Mouse (Mus musculus) A20 (cell line): ENCODE data around the gene Cd27.
A peak's percentile ranks its signal among the peaks of the same experiment; 100 is the strongest.
"Not testable (repeated sequence)": the region's sequence is repeated elsewhere in the genome, so short reads cannot be mapped to it uniquely, and the experiment has no call there.

Source experiments
- DNase-seq: peaks from one replicate; pipeline ENCODE4 v3.0.0-alpha.2; 2011; ENCODE audit warnings: low read depth, low spot score

Cd27 gene

DNA sequence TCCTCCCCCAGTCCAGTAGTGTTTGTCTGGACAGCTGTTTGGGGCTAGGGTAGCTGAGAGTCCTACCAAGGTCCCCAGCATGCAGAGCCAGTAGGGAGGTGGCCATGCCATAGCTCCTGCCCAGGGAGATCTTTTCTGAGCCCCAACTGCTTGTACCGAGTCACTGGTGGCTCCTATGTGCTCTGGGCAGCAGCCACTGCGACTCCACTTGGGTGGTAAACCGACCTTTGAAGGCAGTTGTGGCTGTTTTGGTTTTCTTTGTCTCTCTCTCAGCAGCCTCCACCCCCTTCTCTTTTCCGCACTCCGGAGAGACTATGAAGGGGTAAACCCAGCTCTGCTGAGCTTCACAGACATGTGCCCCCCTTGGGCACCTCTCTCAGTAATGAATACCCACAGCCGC is at the start of gene Cd27:
TSS of gene Cd27 (minus strand) at position 229 of the 400 bp plus-strand sequence.
- no peak for DNase-seq

DNA sequence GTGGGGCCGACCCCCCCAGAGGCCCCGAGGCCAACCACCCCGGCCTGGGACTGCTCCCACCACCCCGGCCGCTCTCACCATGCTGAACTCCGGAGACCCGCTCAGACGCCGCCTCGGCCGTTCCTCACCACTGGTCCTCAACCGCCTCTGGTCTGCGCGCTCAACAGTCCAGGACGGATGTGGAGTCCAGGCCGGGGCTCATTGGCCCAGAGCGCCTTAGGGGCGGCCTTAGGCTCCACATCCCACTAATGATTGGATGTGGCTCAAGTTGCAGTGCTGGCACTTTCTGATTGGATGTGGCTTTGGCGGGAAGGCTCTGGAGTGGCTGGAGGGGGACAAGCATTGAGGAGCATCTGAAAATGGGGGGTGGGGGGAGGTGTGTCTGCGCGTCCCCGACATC is 49.1 kb upstream of the Cd27 start, which contains the start of gene Tuba3a:
TSS of gene Tuba3a (minus strand) at position 153 of the 400 bp plus-strand sequence.
- no peak for DNase-seq

DNA sequence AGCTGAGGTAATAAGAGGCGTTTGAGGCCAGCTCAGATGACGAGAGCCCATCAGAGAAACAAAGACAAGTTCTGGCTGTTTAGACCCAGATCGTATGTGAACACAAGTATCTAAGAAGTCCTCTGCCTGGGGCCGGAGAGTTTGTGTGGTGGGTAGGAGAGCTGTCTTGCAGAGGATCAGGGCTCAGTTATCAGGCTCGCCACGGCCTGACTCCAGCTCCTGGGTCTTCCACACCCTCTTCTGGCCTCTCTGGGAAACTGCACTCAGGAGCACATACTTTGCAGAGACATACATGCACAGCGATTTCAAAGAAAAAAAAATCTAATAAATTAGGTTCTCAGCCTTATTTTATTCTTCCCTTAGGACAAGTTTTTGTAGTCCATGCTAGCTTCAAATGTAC is 47.9 kb upstream of the Cd27 start:
- no peak for DNase-seq

DNA sequence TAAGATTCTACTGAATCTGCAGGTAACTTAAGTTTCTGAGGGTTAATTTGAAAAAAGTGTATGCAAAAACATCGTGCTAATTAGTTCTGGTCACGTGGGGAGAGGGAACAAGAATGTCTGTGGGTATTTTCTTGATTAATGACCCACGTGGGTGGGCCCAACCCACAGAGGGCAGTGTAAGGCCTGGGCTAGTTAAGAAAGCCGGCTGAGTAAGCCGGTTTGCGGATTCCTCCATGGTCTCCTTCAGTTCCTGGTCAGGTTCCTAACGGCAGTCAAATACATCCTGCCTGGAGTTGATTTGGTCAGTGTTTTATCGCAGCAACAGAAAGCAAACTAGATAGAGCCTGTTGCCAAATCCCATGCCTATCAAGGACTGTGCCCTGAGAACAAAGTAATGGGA is 47.4 kb upstream of the Cd27 start:
- DNase-seq, result no peak

DNA sequence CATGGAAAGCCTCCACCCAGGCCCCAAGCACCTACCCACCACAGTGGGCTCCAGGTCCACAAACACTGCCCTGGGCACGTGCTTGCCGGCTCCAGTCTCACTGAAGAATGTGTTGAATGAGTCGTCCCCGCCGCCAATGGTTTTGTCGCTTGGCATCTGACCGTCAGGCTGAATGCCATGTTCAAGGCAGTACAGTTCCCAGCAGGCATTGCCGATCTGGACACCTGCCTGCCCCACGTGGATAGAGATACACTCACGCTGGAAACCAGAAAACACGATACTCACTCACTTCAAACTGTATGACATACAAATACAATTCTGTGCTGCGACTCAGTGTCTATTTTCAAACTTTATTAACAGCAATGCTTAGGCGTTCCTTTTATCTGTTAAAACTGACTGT is 45.9 kb upstream of the Cd27 start:
- not testable (repeated sequence) for DNase-seq

DNA sequence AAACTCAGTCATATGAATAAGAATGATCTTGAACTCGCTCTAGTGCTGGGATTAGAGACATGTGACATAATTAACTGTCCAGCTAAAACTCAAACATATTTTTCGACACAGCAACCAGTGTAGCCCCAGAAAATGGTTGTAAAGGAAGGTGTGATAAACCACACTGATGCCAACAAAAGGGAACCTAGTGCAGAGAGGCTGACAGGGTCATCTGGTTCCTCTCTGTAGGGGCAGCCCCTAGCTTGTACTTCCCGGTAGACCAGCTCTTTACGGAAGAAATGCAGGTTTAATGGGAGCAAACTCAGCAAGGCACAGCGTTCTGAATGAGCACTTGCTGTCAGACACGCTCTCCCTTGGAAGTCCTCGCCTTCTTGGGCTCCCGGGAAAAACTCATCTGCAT is 42.9 kb upstream of the Cd27 start:
- DNase-seq, result no peak

DNA sequence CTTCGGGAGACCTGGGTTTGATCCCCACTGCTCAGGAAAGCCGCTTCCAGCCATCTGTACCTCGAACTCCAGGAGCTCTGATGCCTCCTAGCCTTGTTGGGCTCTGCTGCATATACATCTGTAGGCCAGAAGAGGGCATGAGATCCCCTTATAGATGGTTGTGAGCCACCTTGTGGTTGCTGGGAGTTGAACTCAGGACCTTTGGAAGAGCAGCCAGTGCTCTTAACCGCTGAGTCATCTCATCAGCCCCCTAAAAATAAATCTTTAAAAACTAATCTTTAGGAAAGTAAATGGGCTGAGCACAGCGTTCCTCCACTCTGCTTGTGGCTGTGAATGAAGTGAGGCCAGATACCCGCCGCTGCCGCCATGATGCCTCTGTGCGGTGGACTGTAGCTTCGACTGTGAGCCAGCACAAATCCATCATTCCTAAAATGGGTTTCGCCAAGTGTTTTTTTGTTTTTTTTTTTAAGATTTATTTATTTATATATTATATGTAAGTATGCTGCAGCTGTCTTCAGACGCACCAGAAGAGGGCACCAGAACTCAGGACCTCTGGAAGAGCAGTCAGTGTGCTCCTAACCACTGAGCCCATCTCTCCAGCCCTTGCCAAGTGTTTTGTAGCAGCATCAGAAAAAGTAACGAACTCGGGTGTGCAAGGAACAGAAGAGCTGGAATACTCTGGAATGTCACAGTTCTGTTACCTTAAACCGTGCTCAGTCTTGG is 38.2 kb upstream of the Cd27 start:
- peak; percentile 68 for DNase-seq

DNA sequence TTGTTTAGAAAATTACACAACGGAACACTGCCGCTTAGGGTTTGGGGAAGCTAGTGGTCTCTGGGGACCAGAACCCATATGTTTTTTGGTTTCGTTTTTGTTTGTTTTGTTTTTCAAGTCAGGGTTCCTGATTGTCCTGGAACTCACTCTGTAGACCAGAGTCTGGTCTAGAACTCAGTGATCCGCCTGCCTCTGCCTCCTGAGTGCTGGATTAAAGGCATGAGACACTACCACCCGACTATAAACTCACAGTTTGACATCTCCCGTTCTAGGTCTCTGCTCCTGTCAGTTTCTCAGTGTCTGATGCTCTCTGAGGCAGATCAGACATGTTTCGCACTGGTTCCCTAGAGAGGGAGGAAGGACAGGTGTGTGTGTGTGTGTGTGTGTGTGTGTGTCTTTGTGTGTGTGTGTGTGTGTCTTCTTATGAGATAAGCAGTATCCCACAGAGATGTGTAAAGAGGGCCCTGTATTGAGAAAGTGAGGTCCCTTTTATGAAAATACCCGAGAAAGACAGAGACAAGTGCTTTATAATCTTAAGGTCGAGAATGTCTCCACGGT is 35.5 kb upstream of the Cd27 start:
- peak; percentile 90 for DNase-seq

DNA sequence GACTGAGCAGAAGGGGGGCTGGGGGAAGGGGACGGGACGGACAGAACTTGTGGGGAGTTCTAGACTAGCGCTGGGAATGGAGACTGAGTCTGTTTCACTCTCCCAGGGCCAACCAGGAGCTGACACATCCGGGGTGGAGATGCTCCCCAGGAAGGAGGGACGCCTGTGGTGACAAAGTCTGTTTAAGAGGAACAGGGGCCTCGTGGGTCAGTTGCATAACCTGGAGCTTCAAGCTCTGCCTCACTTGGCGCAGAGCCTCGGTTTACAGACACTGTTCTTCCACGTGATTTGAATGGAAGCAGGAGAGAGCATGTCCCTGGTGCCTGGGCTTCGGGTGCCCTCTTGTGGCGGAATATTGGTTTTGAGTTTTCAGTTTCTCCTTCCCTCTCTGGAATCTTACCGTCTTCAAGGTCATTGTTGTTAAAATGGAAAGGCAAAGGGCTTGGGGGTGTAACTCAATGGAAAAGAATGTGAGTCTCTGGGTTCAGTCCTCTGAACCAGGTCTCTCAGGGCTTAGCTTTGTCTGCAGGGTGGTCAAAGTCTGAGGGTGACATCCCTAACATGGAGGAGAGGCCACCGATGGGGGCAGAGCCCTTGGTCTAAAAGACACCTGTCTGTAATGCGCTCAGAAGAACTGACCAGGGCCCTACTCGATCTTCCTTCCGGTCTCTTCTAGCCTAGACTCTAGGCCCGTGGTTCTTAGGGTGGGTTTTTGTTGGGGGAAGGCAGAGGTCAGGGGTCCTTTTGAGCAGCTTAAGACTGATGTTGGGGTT is 34.8 kb upstream of the Cd27 start:
- DNase-seq, result peak; percentile 92

DNA sequence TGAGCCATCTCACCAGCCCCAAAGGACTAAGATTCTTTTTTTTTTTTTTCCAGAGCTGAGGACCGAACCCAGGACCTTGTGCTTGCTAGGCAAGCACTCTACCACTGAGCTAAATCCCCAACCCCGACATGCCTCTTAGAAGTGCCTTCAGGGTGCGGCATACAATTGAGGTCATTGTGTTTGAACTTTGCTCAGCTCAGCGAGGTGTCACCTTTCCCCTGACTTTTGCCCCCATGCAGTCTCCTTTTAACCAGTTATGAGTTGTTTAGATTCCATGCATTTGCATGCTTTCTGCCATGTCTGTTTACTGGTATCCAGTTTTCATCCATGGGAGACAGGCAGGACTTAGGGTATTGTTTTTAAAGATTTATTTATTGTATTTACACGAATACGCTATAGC is 32.0 kb upstream of the Cd27 start:
- DNase-seq, result no peak

DNA sequence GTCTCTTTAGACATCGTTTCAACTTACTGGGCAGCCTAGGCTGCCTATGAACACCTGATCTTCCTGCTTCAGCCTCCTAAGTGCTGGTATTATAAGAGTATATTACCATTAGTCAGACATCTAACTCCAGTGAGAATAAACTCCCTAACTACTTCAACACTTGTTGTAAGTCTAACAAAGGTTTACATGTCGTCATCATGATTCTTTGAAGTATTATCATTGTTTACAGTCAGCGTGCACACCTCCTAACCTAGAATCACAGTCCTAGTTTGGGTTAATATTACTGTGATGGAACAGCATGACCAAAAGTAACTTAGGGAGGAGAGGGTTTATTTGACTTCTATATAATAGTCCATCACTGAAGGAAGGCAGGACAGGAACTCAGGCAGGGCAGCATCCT is 30.7 kb upstream of the Cd27 start:
- DNase-seq, result no peak

DNA sequence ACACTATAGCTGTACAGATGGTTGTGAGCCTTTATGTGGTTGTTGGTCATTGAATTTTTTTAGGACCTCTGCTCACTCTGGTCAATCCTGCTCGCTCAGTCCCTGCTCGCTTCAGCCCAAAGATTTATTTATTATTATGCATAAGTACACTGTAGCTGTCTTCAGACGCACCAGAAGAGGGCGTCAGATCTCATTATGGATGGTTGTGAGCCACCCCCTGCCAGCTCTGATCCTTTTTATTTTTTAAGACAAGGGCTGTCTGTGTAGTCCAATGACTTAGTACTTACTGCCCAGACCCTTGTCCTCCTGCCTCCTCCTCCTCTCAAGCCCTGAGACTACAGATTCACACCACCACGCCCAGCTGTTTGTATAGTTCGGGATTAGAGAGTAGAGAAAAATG is 29.8 kb upstream of the Cd27 start:
- DNase-seq, result not testable (repeated sequence)

DNA sequence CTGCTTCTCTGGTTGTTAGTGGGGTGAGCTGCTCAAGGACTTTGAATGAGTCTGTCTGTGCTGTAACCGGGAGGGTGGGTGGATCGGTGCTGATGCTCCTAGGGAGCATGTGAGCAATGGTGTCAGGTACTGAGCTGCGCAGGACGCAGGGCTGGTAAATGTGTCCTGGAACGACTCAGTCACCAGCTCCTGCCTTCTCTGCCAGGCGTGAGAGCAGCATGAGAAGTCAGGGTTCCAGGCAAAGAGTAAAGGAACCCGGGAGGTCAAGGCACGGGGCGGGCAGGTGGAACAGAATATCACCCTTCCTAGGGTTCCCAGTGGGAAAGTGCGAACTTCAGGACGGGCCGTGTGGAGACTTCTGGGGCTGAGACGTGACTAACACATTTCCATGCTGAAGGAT is 29.3 kb upstream of the Cd27 start:
- no peak for DNase-seq

DNA sequence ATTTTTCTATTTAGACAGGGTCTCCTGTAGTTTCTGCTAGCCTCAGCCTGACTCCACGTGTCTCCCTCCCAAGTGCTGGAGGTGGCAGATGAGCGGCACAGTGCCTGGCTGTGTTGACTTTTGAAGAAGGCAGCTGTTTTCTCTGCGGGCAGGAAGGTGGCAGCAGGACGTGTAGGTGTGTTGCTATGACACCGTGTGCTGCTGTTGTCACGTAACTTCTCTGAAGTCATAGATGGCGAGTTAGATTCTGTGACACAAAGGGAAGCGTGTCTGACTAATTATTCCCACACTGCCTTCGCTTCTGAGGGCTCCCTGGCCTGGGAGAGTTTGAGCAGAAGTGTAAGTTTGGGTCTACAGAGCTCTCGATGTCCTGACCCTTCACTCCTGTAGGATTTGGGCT is 28.4 kb upstream of the Cd27 start:
- DNase-seq, result peak; percentile 41

DNA sequence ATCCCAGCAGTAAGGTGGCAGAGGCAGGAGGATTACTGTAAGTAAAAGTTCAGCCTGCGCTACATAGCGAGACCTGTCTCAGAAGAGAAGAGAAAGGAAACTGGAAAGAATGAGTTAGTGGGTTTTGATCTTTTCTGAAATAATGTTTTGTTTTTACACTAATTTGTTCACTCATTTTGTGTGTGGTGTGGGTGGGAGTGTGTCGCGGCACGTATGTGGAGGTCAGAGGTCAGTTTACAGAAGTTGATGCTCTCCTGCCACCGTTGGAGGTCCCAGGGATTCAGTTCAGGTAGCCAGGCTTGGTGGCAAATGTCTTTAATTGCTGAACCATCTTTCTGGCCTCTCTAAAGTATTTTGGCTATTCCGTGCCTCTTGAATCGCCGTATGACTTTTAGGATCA is 27.4 kb upstream of the Cd27 start:
- no peak for DNase-seq

DNA sequence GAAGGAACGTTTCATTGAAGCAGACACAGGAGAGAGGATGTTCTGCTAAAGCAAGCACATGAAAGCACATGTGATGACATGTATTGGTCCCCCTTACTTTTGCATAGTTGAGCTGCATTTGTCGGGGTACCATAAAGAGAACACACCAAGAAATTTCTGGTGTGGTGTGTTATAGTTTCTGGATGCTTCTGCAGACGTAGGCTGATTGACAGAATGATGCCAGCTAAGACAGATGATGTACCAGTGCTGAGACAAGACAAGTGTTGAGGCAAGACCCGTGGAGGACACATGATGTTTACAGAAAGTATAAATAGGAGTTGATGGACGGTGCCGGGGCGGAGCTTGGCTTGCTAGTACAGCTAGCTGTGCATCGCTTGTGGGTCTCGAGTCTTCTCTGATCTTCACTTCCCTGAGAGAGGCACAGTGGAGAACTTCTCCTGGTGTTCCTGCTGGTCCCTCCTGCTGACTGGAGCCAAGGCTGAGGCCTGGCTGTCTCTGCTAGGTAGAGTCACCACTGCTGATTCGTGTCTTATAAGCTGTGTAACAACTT is 23.3 kb upstream of the Cd27 start:
- no peak for DNase-seq

DNA sequence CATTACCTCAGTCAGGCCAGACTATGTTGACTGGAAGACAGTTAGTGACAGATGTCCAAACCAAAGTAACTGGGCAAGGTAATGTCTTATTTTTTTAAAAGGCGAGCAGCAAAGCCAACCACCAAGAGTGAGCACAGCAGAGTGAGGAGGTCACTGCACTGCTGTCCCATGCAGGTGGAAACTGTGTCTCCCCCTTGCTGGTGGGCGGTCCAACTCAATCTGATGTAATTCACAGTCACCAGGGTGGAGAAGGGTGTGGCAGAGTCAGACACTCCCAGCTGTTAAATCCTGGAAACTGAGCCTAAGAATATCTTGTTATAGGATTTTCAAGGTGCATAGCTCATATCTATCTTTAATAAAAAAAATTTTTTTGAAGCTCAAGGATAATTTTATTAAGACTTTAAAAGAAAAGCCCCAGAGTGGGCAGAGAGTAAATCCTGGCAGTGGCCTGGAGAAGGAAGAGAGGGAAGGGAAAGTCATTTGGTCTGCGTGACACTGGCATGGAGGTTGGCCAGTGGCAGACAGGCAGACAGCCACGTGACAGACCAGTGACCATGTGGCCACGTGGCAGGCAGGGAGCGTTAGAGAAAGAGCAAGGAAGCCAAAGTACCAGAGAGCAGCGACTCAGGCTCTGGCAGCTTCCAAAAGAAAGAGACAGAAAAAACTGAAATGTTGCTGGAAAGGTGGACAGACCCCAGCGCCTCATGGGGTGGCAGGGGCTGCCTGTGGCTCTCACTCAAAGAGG is 19.6 kb upstream of the Cd27 start:
- peak; percentile 26 for DNase-seq

DNA sequence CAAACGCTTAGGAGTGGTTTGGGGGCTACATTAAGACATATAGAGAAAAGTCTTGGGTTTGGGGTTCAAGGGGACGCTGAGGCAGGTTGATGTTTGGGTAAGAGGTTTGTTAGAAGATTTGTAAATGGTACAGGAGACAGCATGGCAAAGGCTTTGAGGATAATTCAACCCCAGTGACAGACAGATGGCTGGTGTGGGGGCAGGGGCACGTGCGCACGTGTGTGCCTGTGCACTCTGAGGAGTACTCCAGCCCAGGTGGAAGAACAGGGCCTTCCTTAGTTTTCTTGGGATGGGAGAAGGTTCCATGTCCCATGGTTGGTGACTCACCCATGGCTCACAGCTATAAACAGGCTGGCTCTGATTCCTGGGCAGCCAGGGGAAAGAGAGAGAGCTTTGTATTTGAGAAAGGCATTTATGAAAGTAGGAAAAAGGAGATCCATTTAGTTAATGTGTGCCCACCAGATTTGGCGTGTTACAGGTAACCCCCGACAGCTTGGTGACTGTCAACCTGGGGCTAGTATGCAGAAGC is 18.8 kb upstream of the Cd27 start:
- DNase-seq, result no peak

DNA sequence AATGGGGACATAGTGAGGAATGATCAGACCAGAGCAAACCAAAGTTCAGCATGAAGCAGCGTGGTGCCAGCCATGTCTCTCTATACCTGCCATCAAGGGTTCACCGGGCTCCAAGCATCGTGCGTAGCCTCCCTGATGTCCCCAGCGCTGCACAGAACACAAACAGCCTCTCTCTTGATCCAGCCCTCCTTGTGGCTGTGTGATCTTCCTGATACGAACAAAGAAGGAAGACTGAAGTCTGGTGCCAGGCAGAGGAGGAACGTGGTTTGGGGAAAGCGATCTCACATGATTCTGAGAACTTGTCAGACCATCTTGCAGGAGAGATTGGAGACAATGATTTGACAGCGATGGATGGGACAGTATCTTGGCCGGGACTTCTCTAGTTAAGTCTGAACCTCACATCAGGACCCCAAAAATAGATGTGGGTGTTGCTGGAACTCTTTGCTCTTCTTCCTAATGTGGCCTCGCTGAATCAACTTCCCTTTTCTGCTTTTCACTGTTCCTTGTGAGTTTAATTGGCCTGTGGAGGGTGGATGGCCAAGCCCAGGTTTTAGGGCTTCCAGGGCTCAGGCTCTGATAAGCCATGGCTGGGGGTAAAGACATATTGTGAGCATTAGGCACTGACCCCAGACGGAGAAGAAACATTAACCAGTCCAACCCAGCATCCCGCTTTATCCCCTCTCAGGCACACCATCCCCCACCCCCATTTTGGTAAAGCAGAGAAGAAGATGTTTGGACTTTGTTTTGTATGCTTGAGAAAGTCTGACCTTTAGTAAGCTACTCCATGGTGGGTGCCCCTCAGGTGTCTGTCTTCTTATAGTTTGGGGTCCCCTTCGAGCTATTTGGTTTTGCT is 17.3 kb upstream of the Cd27 start:
- peak; percentile 66 for DNase-seq

DNA sequence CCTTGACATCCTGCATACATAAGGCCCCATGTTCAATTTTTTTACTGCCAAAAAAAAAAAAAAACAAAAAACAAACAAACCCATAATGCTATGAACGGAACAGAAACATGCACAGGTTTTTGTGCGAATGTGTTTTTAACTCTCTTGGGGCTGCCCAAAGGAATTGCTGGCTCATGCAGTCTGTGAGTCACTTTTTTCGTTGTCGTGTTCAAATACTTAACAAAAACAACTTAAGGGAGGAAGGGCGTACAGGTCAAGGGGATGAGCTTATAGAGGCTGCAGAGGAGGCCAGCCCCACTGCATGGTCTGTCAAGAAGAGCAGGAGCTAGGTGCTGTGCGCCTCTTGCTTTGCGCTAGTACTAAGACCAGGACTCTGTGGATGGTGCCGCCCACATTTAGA is 15.9 kb upstream of the Cd27 start:
- DNase-seq, result no peak

DNA sequence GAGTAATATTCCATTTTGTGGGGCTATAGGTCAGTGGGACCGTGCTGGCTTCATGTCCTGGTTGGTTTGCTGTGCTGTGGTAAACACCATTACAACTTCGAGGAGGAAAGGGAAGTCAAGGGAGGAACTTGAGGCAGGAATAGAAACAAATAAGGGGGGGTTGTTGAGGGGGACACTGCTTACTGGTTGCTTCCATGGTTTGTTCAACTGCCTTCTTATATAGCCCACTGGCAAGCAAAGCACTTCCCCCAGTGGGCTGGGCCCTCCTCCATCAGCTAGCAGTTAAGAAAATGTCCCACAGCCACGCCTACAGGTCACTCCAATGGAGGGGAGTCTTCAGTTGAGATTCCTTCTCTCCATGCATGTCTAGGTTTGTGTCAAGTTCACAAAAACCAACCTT is 15.5 kb upstream of the Cd27 start:
- DNase-seq, result no peak
